Mouse (Mus musculus) lung, embryonic 14.5 days (tissue): ENCODE measurements at regions not wholly inside any gene's neighbourhood (a gene's known extent, or its start where the extent isn't known, plus 50 kb on each side); places are given as distances from the start of the nearest gene placed in this dataset.

Experiments
- ATAC-seq: fragments of 200-750 bp; cut with Nextera tagmentation; 2 replicates; pipeline ENCODE4 v1.8.0; 2017; ENCODE audit warnings: mild to moderate bottlenecking, moderate TSS enrichment, moderate library complexity; ENCODE audit not compliant: insufficient read depth
- DNase-seq: peaks from one replicate; pipeline ENCODE4 v3.0.0-alpha.2; 2015
- H3K27ac ChIP-seq: fragments of 300-500 bp; sonication (generic); 2 replicates; pipeline ENCODE4 v1.5.1; 2014; ENCODE audit warnings: low read depth, mild to moderate bottlenecking, moderate library complexity
- H3K27me3 ChIP-seq: fragments of 300-500 bp; sonication (generic); 2 replicates; pipeline ENCODE4 v1.6.1; 2014; ENCODE audit warnings: low read length, control low read depth; ENCODE audit not compliant: insufficient read depth
- H3K36me3 ChIP-seq: fragments of 300-500 bp; sonication (generic); 2 replicates; pipeline ENCODE4 v1.6.1; 2014; ENCODE audit warnings: control low read depth; ENCODE audit not compliant: insufficient read depth
- H3K4me1 ChIP-seq: fragments of 300-500 bp; sonication (generic); 2 replicates; pipeline ENCODE4 v1.6.1; 2014; ENCODE audit warnings: antibody characterized with exemption, control low read depth; ENCODE audit not compliant: insufficient read depth
- H3K4me2 ChIP-seq: fragments of 300-500 bp; sonication (generic); 2 replicates; pipeline ENCODE4 v1.6.1; 2014; ENCODE audit warnings: mild to moderate bottlenecking
- H3K4me3 ChIP-seq: fragments of 300-500 bp; sonication (generic); 2 replicates; pipeline ENCODE4 v1.5.1; 2014; ENCODE audit warnings: low read depth, low read length
- H3K9ac ChIP-seq: fragments of 300-500 bp; sonication (generic); 2 replicates; pipeline ENCODE4 v1.6.1; 2014
- H3K9me3 ChIP-seq: fragments of 300-500 bp; sonication (generic); 2 replicates; pipeline ENCODE4 v1.6.1; 2016; ENCODE audit warnings: low read depth, low read length, control low read depth
- CTCF ChIP-seq: IDR thresholded peaks from 2 replicates; pipeline ENCODE4 v1.5.1; 2016; ENCODE audit warnings: antibody characterized with exemption, low read depth
- WGBS: fragments of 180-500 bp; shearing (Covaris S2); extraction: QIAGEN DNeasy Blood & Tissue Kit; methylation state at CpG from one replicate; pipeline ENCODE4 v1.1.7; 2014; 5-methylcytosine and 5-hydroxymethylcytosine counted together

- TF ChIP-seq CTCF: no peak
- DNase-seq: peak; percentile 66
- Histone ChIP-seq H3K9ac (no peak overlapping the region), H3K27me3 (no peaks in the 10 kb centered on the region), H3K27ac (no peak overlapping the region), H3K4me3 (no peak overlapping the region), H3K4me1 (no peaks in the 10 kb centered on the region), H3K36me3 (no peaks in the 10 kb centered on the region), H3K4me2 (no peak overlapping the region), H3K9me3 (no peaks in the 10 kb centered on the region)
- peak; percentile 95 for ATAC-seq
- WGBS: 39% methylated on average over 2 of the region's 2 CpGs
Observed at GRCm38 (mm10) chr3:134379549-134379948, 143.3 kb downstream of the Cxxc4 start.

GRCm38 (mm10) chr3:134390472-134391336, 154.4 kb downstream of the Cxxc4 start:
- no peak for TF ChIP-seq CTCF
- 75% methylated on average over 4 of the region's 4 CpGs for WGBS
- ATAC-seq (no peak), DNase-seq (no peak)
- no peaks in the 10 kb centered on the region for H3K27me3 ChIP-seq
- H3K4me1 ChIP-seq: no peaks in the 10 kb centered on the region
- H3K9ac ChIP-seq: no peak overlapping the region
- no peak overlapping the region for H3K27ac ChIP-seq
- H3K4me2 ChIP-seq: no peak overlapping the region
- H3K36me3 ChIP-seq: no peaks in the 10 kb centered on the region
- H3K9me3 ChIP-seq: no peaks in the 10 kb centered on the region
- no peak overlapping the region for H3K4me3 ChIP-seq

GRCm38 (mm10) chr3:134400395-134401090, 164.3 kb downstream of the Cxxc4 start:
- DNase-seq (peak; percentile 39), ATAC-seq (peak; percentile 86)
- 40% methylated on average over 4 of the region's 4 CpGs for WGBS

GRCm38 (mm10) chr3:134415606-134416328, 179.5 kb downstream of the Cxxc4 start:
- H3K27me3 ChIP-seq: no peaks in the 10 kb centered on the region
- no peak for TF ChIP-seq CTCF
- no peak for ATAC-seq
- no peaks in the 10 kb centered on the region for H3K9me3 ChIP-seq
- no peak overlapping the region for H3K4me3 ChIP-seq
- H3K9ac ChIP-seq: no peak overlapping the region
- no peaks in the 10 kb centered on the region for H3K36me3 ChIP-seq
- H3K4me1 ChIP-seq: no peaks in the 10 kb centered on the region
- no peak overlapping the region for H3K4me2 ChIP-seq
- 45% methylated on average over 17 of the region's 17 CpGs for WGBS
- no peak for DNase-seq
- no peak overlapping the region for H3K27ac ChIP-seq

More at GRCm38 (mm10) chr3:134400395-134401090, 164.3 kb downstream of the Cxxc4 start:
- Histone ChIP-seq H3K27ac (peak overlapping the region; percentile 78; the same call in 1 of the 2 replicates), H3K4me1 (no peaks in the 10 kb centered on the region), H3K9ac (no peak overlapping the region), H3K36me3 (no peaks in the 10 kb centered on the region), H3K9me3 (no peaks in the 10 kb centered on the region), H3K27me3 (no peaks in the 10 kb centered on the region), H3K4me3 (no peak overlapping the region), H3K4me2 (no peak overlapping the region)
- no peak for TF ChIP-seq CTCF

GRCm38 (mm10) chr3:134427633-134428032, 191.3 kb downstream of the Cxxc4 start:
- DNase-seq (no peak), ATAC-seq (no peak)
- TF ChIP-seq CTCF: no peak
- Histone ChIP-seq H3K27me3 (no peaks in the 10 kb centered on the region), H3K9me3 (no peaks in the 10 kb centered on the region), H3K9ac (no peak overlapping the region), H3K36me3 (no peaks in the 10 kb centered on the region), H3K4me3 (no peak overlapping the region), H3K4me1 (no peaks in the 10 kb centered on the region), H3K4me2 (no peak overlapping the region), H3K27ac (no peak overlapping the region)
- WGBS: 78% methylated on average over 3 of the region's 3 CpGs

- DNase-seq (no peak), ATAC-seq (no peak)
- Histone ChIP-seq H3K4me2 (no peak overlapping the region), H3K27ac (no peak overlapping the region), H3K27me3 (no peaks in the 10 kb centered on the region), H3K4me3 (no peak overlapping the region), H3K36me3 (no peaks in the 10 kb centered on the region), H3K4me1 (no peaks in the 10 kb centered on the region), H3K9me3 (no peaks in the 10 kb centered on the region), H3K9ac (no peak overlapping the region)
- WGBS: 85% methylated on average over 1 of the region's 1 CpGs
- TF ChIP-seq CTCF: no peak
Observed at GRCm38 (mm10) chr3:134466611-134467010, 230.3 kb downstream of the Cxxc4 start.

GRCm38 (mm10) chr3:134487280-134487679, 251.0 kb downstream of the Cxxc4 start:
- peak; percentile 28 for DNase-seq
- no peaks in the 10 kb centered on the region for H3K9me3 ChIP-seq
- no peak overlapping the region for H3K4me2 ChIP-seq
- no peak overlapping the region for H3K27ac ChIP-seq
- WGBS: 23% methylated on average over 2 of the region's 2 CpGs
- ATAC-seq: peak; percentile 62; the same call in 1 of the 2 replicates
- no peak for TF ChIP-seq CTCF
- H3K4me1 ChIP-seq: no peaks in the 10 kb centered on the region
- H3K9ac ChIP-seq: no peak overlapping the region
- H3K36me3 ChIP-seq: no peaks in the 10 kb centered on the region
- H3K27me3 ChIP-seq: no peaks in the 10 kb centered on the region
- no peak overlapping the region for H3K4me3 ChIP-seq
